8 mouse cellular contexts compared by ENCODE assay signal in genomic region chr3:87755964-87756363, GRCm38 (mm10). TPM values are rescaled to one million over a fixed set of nuclear protein-coding genes. Genes with fewer than 3 reads are reported as not detected.
A peak's percentile ranks its signal among the peaks of the same experiment; 100 is the strongest.
DNase-seq lines count a peak whose midpoint lies in the region; ATAC-seq and TF ChIP-seq lines count a peak whose summit lies in the region.

No protein-coding gene starts in this region.

- WGBS in embryonic facial prominence, embryonic 13.5 days, result 3% methylated on average over 24 of the region's 24 CpGs
- 5% methylated on average over 24 of the region's 24 CpGs for WGBS in limb, embryonic 12.5 days
- 2% methylated on average over 24 of the region's 24 CpGs for WGBS in midbrain, embryonic 14.5 days
- 9% methylated on average over 24 of the region's 24 CpGs for WGBS in small intestine, adult 2 months

- H3K27me3 ChIP-seq in embryonic facial prominence, embryonic 13.5 days, result peaks cover 32% of the 10 kb centered on the region
- H3K27me3 ChIP-seq in limb, embryonic 12.5 days, result peaks cover 26% of the 10 kb centered on the region
- H3K27me3 ChIP-seq in midbrain, embryonic 14.5 days (ENCODE audit: control insufficient read depth, insufficient read depth, low read length), result 0 out of 2 replicates have a peak, but pooled peaks cover 4% of the 10 kb centered on the region
- H3K27me3 ChIP-seq in small intestine, adult 2 months (ENCODE audit: control insufficient read depth, insufficient read depth, low read length), result no peaks in the 10 kb centered on the region

- peak overlapping the region; percentile 55; the same call in 1 of the 2 replicates for H3K9ac ChIP-seq in embryonic facial prominence, embryonic 13.5 days
- H3K9ac ChIP-seq in limb, embryonic 12.5 days (replicated peaks), result peak overlapping the region; percentile 24; the same call in 1 of the 2 replicates
- H3K9ac ChIP-seq in midbrain, embryonic 14.5 days (replicated peaks; ENCODE audit: low read length), result peak overlapping the region; percentile 21; the same call in 1 of the 2 replicates

- H3K27ac ChIP-seq in embryonic facial prominence, embryonic 13.5 days, result no peak overlapping the region
- no peak overlapping the region for H3K27ac ChIP-seq in limb, embryonic 12.5 days
- H3K27ac ChIP-seq in midbrain, embryonic 14.5 days (replicated peaks; ENCODE audit: low read depth, low read length), result no peak overlapping the region
- no peak overlapping the region for H3K27ac ChIP-seq in small intestine, adult 2 months (ENCODE audit: insufficient read depth, low read depth, low read length)

- no peaks in the 10 kb centered on the region for H3K9me3 ChIP-seq in embryonic facial prominence, embryonic 13.5 days
- no peaks in the 10 kb centered on the region for H3K9me3 ChIP-seq in limb, embryonic 12.5 days
- H3K9me3 ChIP-seq in midbrain, embryonic 14.5 days (ENCODE audit: control insufficient read depth, low read length), result no peaks in the 10 kb centered on the region

- peak; percentile 82 for TF ChIP-seq CTCF in small intestine, adult 2 months (IDR thresholded peaks at IDR 0.05; ENCODE audit: extremely low read depth, insufficient read length, insufficient replicate concordance, low read depth, low read length)

- no peak for TF ChIP-seq POLR2A in small intestine, adult 2 months (IDR thresholded peaks at IDR 0.05; ENCODE audit: low read depth, low read length)

- peak; percentile 93 to 94 for DNase-seq in adrenal gland, postnatal 36 days
- DNase-seq in heart, adult 9 months (ENCODE audit: low spot score in 2 of 2), result peak; percentile 71 to 76
- DNase-seq in kidney, adult 8-10 months, result peak; percentile 76 to 90
- DNase-seq in midbrain, embryonic 14.5 days, result peak; percentile 90

- H3K4me2 ChIP-seq in embryonic facial prominence, embryonic 13.5 days, result peak overlapping the region; percentile 59
- peak overlapping the region; percentile 49 for H3K4me2 ChIP-seq in limb, embryonic 12.5 days
- peak overlapping the region; percentile 48 for H3K4me2 ChIP-seq in midbrain, embryonic 14.5 days (ENCODE audit: low read length)

- ATAC-seq in embryonic facial prominence, embryonic 13.5 days (ENCODE audit: insufficient number of reproducible peaks, insufficient read depth, low FRiP score, low TSS enrichment, low read depth), result peak; percentile 77
- ATAC-seq in limb, embryonic 12.5 days (ENCODE audit: insufficient number of reproducible peaks, insufficient read depth, low FRiP score, low TSS enrichment, low read depth), result peak; percentile 43
- peak; percentile 85; the same call in 1 of the 2 replicates for ATAC-seq in midbrain, embryonic 14.5 days (ENCODE audit: low FRiP score, low TSS enrichment)
- ATAC-seq in erythroblast, adult 5-6 weeks (replicated peaks; ENCODE audit: low FRiP score, poor library complexity, severe bottlenecking), result no peak

- peaks cover 15% of the 10 kb centered on the region for H3K4me1 ChIP-seq in embryonic facial prominence, embryonic 13.5 days
- H3K4me1 ChIP-seq in limb, embryonic 12.5 days (replicated peaks), result peaks cover 19% of the 10 kb centered on the region
- no peaks in the 10 kb centered on the region for H3K4me1 ChIP-seq in midbrain, embryonic 14.5 days (ENCODE audit: control insufficient read depth, insufficient read depth, low read length)
- H3K4me1 ChIP-seq in small intestine, adult 2 months (ENCODE audit: control insufficient read depth, insufficient read depth, insufficient read length, low read length), result peaks cover 2% of the 10 kb centered on the region; the same call in 1 of the 2 replicates

- H3K36me3 ChIP-seq in embryonic facial prominence, embryonic 13.5 days, result peaks cover 13% of the 10 kb centered on the region; the same call in 1 of the 2 replicates
- peaks cover 28% of the 10 kb centered on the region; the same call in 1 of the 2 replicates for H3K36me3 ChIP-seq in limb, embryonic 12.5 days
- H3K36me3 ChIP-seq in midbrain, embryonic 14.5 days (ENCODE audit: control insufficient read depth, insufficient read depth, low read length), result no peaks in the 10 kb centered on the region
- no peaks in the 10 kb centered on the region for H3K36me3 ChIP-seq in small intestine, adult 2 months (ENCODE audit: control insufficient read depth, insufficient read depth, low read length)

- peak overlapping the region; percentile 32 for H3K4me3 ChIP-seq in embryonic facial prominence, embryonic 13.5 days
- H3K4me3 ChIP-seq in limb, embryonic 12.5 days (replicated peaks), result peak overlapping the region; percentile 12; the same call in 1 of the 2 replicates
- H3K4me3 ChIP-seq in midbrain, embryonic 14.5 days (replicated peaks; ENCODE audit: low read depth, low read length), result peak overlapping the region; percentile 22
- no peak overlapping the region for H3K4me3 ChIP-seq in small intestine, adult 2 months (ENCODE audit: low read depth, low read length)

RNA-seq across cellular contexts. Expression of gene Lrrc71, which starts 7.5 kb away (rescaled TPM):
- total RNA-seq in adrenal gland, postnatal 36 days (2021), result under 1 TPM; 0.66 to 0.72 TPM
- 0.34 and 0.99 TPM in 2 replicates for polyA plus RNA-seq in embryonic facial prominence, embryonic 13.5 days (2015; fragmentation: Nextera tagmentation; extraction: Ambion mirVana)
- 0.33 and 0.39 TPM in 2 replicates for polyA plus RNA-seq in limb, embryonic 12.5 days (2016; fragmentation: Nextera tagmentation; extraction: Ambion mirVana)
- 0.49 and 0.50 TPM in 2 replicates for polyA plus RNA-seq in midbrain, embryonic 14.5 days (2014; fragmentation: Nextera tagmentation; extraction: Ambion mirVana)
- polyA plus RNA-seq in small intestine, adult 2 months (2012; rRNA removed), result 0.03 TPM in 2 replicates
- not detected in 2 replicates for total RNA-seq in erythroblast, adult 5-6 weeks (2015; ENCODE audit: low replicate concordance)
- not detected in 2 replicates for total RNA-seq in erythroblast, adult 5-6 weeks (2017; ENCODE audit: low replicate concordance)

RNA-seq across cellular contexts. Expression of gene Ntrk1, which starts 39.0 kb away (rescaled TPM):
- 1 to 10 TPM; 3.8 to 6.8 TPM for total RNA-seq in adrenal gland, postnatal 36 days (2021)
- polyA plus RNA-seq in embryonic facial prominence, embryonic 13.5 days (2015; fragmentation: Nextera tagmentation; extraction: Ambion mirVana), result 1.8 TPM in 2 replicates
- polyA plus RNA-seq in limb, embryonic 12.5 days (2016; fragmentation: Nextera tagmentation; extraction: Ambion mirVana), result 1.5 and 5.1 TPM in 2 replicates
- polyA plus RNA-seq in midbrain, embryonic 14.5 days (2014; fragmentation: Nextera tagmentation; extraction: Ambion mirVana), result 1.2 and 1.7 TPM in 2 replicates
- polyA plus RNA-seq in small intestine, adult 2 months (2012; rRNA removed), result 0.08 and 0.18 TPM in 2 replicates
- not detected in 2 replicates for total RNA-seq in erythroblast, adult 5-6 weeks (2015; ENCODE audit: low replicate concordance)
- not detected in 2 replicates for total RNA-seq in erythroblast, adult 5-6 weeks (2017; ENCODE audit: low replicate concordance)

RNA-seq across cellular contexts. Expression of gene Insrr, which starts 40.8 kb away (rescaled TPM):
- under 1 TPM; 0.56 to 0.86 TPM for total RNA-seq in adrenal gland, postnatal 36 days (2021)
- 0.78 and 0.80 TPM in 2 replicates for polyA plus RNA-seq in embryonic facial prominence, embryonic 13.5 days (2015; fragmentation: Nextera tagmentation; extraction: Ambion mirVana)
- 0.40 and 0.44 TPM in 2 replicates for polyA plus RNA-seq in limb, embryonic 12.5 days (2016; fragmentation: Nextera tagmentation; extraction: Ambion mirVana)
- 0.13 and 0.97 TPM in 2 replicates for polyA plus RNA-seq in midbrain, embryonic 14.5 days (2014; fragmentation: Nextera tagmentation; extraction: Ambion mirVana)
- 1.3 and 2.6 TPM in 2 replicates for polyA plus RNA-seq in small intestine, adult 2 months (2012; rRNA removed)
- not detected in 2 replicates for total RNA-seq in erythroblast, adult 5-6 weeks (2015; ENCODE audit: low replicate concordance)
- total RNA-seq in erythroblast, adult 5-6 weeks (2017; ENCODE audit: low replicate concordance), result not detected in 2 replicates
